Mouse (Mus musculus): ENCODE results near the gene Drd1. TPM values are rescaled to one million over a fixed set of nuclear protein-coding genes. Genes with fewer than 3 reads are reported as not detected.

Drd1 gene
- polyA plus RNA-seq, 3 experiments from 2014 or later: 0.09 TPM; not detected in 2

DNA sequence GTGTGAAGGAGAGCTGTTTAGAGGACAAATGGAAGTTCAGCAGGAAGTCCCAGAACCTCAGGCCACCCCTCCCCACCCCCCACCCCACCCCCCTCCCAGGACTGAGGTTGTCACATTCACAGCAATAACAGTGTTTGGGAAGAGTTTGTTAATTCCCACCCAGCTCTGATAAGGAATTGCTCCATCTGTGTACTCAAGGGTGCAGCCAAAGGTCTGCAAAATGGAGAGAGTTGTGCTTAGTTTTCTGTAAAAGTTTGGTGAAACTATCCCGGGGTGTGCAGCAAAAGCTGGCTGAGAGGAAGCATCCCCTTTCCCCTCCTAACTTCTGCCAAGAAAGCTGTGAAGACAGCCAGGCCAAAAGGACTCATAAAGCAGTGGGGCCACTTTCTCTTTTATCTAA, 17.6 kb upstream of the Drd1 start:
- no peak for ATAC-seq

DNA sequence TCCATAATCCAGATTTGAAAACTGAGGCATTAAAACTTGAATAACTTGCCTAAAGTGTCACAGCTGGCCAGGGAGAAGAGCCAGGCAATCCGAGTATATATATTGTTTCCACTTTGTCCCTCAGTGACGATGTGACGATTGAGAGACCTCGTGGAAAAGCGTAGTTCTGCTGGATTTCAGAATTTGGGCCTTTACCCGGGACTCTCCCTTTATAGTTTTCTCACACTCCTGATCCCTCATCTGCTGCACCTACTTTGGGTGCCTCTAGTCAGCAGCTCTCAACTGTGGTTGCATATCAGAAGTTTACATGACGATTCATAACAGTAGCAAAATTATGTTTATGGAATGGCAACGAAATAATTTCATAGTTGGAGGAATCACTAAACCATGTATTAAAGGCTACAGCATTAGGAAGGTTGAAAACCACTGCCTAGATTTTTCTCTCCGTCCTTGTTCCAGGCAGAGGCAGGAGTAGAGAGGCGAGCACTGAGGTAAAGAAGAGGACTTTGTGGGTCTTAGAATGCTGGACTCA, 17.1 kb upstream of the Drd1 start:
- peak; percentile 29 for ATAC-seq

DNA sequence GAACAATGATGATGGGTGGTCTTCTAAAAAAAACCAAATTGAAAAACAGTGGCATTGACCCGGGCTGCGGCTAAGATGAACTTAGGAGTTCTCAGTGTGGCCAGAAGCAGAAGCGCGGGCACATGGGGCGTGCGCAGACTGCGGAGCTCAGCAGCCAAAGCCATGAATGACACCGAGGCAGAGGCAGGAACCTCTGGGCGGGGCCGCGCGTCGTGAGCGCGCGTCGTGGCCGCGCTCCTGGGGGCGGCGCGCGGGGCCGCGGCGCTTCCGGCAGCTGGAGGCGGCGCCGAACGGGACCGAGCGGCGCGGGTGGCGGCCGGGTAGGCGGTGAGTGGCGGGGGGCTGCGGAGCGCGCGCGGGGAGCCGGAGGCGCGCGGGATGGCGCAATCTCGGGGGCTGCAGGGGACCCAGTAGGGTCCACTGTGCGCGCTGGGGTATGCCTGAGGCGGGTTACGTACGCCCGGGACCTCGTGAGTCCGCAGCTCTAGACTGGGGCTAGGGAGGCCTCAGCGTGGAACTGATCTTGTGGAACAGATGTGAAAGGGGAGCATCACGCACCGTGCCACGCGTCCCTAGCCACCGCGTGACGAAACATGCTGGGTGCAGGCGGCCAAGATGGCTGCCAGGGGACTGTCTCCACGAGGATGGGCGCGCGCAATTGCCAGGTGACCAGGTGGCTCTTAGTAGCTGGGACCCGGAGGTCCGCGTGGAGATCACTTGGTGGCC, 16.3 kb upstream of the Drd1 start, which contains the start of gene Sfxn1:
Gene Sfxn1, plus strand, starts transcription at position 264 of the 726 bp plus-strand sequence.
- peak; percentile 85 for ATAC-seq

DNA sequence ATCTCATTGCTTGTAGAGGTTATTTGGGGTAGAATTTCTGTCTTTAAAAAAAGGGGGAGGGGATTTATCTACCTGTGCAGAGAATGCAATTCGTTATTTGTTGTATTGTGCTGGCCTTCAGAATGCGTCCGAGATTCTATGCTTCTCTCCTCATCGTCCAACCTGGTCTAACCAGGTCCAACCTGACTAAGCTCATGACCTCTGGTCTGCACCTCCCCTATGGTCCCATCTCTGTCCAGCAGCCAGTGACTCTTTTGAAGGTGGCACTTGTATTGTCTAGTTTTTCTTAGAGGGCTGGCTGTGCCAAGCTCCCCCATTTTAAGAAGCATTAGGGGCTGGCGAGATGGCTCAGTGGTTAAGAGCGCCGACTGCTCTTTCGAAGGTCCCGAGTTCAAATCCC, 15.5 kb upstream of the Drd1 start:
- no peak for ATAC-seq

DNA sequence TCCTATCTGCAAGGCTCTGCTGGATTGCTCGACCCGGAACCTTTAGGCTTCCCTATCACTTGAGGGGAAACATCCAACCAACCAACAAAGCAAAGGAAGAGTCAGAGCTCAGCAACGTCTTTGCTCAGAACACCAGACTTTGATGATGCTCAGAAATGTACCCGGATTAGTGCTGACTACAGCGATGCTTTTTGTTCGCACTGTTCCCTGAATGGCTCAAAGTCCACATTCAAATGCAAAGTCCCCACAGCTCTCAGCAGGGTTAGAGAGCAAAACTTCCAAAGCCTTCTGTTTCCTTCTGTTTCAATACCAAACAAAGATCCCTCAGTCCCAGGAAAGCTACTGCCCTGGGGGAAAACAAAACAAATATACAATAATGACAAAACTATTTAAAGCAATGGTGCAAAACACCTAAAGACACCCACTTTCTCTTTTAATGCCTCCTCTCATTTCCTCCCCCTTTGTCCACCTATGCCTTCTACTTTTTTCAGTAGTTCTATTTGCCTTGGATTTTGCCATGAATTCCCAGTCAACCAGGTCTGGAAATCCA, 12.2 kb upstream of the Drd1 start:
- no peak for ATAC-seq

DNA sequence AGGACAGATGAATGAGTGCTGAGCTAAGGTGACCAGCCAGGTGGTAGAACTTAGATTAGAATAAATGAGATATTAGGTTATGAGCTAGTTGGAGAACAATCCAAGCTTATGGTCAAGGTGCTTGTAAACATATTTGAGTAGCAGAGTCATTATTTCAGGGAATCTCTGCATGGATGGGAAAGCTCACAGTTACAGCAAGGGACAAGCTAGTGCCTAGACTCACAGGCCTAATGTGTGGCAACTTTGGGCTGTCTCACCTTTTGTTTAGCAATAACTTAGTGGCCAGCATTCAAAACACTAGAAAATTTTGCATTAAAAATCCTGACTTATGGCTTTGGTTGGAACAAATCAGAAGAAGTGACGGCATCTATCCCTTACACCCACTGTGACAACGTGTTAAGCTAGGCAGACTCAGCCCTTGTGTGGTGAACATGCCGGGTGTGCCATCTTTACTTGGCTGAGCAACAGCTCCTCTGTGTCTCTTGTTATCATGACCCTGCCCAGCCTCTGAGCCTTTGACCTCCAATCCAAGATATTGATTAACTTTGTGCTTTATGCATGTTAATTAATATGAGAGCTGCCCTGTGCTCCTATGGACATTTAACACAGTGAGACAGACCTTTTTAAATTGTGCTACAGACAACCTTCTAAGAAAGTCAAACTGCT, 10.7 kb upstream of the Drd1 start:
- no peak for ATAC-seq

DNA sequence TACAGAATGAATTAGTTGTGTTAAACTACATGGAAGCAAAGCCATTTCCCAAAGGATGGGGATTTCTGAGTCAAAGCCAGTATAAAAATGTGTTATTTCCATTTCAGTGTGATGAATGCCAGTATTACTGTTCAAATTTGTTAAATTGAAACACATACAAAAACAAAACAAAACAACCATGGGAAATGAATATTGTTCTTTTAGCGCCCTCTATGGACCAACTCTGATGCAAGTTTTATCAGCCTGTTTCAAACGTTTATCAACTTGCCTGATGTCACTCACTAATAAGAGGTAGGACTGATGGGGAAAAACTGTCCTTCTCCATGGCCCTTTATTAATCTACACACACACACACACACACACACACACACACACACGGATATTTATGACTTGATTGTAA, 7.8 kb upstream of the Drd1 start:
- ATAC-seq: no peak

DNA sequence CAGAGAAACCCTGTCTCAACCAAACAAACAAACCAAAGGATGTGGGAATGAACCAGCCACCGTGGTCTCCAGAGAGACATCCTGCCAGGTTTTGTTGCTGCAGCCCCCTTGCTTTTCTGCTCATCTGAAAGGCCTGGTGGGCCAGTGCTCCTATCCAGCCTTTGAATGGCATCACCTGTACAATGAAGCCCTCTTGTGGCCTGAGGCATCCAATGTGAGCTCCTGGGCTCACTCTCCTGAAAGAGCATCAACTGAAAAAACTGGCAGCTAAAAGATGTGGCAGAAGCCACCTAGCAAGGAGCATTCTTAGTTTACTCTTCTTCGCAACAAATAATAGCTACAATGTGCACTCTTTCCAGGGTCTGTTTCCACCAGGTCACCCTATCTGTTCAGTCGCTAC, 6.6 kb upstream of the Drd1 start:
- no peak for ATAC-seq

DNA sequence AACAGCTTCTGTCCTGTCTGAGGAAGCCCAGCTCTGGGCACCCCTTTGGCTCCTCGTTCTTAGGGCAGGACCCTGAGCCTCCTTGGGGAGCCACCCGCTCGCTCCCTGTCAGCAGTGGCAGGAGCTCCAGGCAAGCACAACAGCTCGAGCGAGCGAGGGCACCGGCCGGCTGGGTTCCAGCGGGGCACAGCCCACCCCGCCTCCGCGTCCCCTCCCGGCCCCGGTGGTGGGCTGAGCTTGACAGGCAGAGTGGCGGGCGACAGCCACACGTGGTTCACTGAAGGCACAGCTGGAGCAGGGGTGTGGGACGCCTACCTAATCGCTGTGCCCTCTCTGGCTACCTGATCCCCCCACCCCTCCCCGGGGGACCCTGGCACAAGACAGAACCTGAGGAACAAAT, 543 bp downstream of the Drd1 start:
- no peak for ATAC-seq

DNA sequence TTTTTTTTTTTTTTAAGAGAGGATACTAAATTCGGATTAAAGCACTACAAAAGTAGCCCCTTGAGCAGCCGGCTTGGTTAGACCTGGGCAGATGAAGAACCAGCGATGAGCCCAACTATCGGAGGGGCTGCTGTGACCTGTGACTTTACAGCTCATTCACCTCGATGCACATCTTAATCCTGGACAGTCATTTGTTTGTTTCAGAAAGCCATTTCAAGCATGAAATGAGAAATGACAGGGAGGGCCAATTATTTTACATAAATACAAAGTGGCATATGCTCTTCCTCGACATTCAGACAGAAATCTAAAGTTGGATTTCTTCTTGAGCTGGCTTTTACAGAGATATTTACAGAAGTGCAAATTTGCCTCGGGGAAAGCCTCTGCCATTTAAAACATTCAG, 3.9 kb downstream of the Drd1 start:
- no peak for ATAC-seq

DNA sequence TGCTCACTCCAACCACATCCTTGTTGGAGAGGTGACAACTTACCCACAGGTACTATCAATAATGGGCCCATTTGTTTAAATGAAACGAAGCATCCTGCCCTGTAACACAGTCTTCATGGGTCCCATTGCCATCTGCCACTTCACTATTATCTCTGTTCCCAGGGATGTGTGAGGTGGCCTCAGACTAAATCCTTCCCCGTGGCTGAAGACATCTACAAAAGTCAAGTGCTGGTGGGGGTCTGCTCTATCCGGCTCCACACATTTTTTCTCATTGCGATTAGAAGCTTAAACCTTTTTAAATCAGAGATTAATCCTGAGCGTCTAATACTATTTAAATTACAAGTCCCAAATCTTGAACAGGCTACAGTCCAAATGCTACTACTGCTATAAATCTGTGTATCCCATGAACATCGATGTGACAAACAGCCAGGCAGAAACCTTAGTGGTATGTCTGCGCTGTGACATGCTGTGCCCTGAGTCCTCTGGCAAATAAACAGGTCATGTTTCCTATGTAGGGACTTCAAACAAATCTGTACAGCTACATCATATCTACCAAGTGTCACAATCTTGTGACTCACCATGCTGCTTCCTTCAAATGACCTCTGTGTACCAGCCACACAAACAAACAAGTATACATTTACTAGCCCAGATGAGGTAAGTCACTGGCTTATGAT, 6.7 kb downstream of the Drd1 start:
- ATAC-seq: no peak

DNA sequence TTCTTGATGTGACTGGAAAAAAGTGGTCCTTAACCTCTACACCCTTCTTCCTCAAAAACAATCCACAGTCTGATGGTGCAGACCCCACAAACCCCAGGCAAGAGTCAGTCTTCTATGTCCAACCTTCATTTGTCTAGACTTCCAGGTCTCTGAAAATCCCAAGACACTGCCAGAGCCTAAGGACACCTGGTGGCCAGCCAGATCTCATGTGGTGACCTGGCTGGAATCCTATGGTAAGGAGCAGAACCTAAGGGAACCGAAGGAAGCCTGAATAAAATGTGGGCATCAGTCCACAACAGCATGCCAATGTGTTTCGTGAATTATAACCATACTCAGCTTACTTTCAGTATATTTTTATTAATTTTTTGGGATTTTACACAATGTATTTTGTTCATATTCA, 15.2 kb downstream of the Drd1 start:
- no peak for ATAC-seq

DNA sequence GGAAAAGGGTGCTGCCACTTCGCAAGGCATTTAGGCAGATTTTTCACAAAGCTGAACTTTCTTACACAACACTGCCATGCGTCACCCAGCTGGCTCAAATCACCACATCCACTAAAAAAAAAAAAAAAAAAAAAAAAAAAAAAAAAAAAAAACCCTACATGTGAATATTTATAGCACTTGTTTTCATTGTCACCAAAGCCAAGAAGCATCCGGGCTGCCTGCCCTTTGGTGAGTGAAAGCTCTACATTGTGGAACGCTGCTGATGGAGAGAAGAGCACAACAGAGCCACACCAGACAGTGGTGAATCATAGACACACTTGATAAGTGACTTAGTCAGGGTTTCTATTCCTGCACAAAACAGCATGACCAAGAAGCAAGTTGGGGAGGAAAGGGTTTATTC, 17.6 kb downstream of the Drd1 start:
- ATAC-seq: no peak

DNA sequence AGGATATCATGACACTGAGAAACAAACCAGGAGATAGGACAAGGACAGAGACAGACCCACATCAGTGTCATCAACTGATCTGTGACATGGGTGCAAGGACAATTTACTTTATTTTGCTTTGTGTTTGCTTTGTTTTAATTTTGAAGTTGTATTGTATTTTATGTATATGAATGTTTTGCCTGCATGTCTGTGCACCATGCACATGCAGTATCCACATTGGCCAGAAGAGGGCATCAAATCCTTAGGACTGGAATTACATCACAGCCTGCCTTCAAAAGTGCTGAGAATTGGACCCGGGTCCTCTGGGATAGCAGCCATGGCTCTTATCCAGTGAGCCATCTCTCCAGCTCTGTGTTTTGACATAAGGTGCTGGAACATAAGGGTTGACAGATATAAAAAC, 20.0 kb downstream of the Drd1 start:
- ATAC-seq: no peak

DNA sequence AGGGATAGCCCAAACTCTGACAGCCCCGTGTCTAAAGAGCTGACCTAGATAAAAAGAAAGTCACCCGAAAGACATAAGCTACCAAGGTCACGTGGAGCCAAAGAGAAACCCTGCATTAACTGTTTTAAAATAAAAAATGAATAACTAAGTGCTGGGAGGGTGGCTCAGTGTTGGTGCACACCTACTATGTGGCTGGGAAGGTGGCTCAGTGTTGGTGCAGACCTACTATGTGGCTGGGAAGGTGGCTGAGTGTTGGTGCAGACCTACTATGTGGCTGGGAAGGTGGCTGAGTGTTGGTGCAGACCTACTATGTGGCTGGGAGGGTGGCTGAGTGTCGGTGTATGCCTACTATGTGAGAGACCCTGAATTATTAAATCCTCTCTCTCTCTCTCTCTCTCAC, 21.9 kb downstream of the Drd1 start:
- no peak for ATAC-seq

DNA sequence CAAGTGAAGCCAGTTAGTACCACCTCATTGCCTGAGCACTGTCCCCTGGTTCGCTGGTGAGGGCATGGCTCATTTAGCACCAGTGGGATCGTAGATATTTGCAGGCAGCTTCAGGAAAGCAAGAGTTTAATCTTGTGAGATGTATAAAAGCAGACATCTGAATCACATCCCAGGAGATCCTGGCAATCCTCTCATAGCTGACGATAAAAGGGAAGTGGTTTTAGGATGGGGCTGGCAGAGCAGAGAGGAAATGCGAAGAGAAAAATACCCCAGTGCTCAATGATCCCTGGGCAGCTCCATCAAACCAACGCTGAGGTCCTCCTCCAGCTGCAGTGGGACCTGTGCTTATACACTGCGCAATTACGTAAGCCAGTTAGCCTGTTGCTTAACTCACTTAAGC, 28.4 kb downstream of the Drd1 start:
- ATAC-seq: no peak

DNA sequence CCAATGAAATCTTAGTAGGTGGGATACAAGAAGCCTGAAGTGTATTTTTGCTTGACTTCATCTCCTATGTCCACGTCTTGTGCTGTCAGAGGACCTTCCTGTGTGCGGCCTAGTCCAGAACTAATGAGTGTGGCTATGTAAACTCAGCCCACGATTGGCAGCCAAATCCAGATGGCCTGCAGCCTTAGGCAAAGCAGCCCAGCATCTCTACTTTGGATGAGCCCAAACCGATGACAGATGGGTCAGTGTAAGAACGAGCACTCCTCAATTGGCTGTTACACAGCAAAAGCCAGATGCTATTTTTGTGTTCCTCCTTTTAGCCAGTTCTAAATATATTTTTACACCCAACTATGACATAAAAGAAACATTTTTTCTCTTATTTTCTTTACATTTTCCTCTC, 32.2 kb downstream of the Drd1 start:
- ATAC-seq: no peak

DNA sequence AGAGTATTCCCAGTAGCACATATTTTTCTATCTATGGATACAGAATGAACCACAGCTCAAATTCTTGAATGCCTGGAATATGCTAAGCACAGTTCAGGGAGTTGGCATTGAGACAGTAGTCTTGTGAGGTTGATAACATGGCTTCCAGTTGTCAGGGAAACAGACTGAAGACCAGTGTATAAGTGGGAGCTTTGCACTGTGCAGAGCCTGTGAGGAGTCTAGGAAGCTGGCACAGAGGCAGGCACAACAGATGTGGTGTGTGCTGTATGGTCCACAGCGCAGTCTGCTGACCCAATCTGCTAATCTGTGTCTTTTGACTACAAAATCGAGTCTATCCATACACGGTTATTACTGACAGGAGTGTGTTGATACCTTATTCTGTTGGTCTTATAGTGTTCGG, 46.8 kb downstream of the Drd1 start:
- ATAC-seq: no peak

Other genes with a start within 250 kb of the Drd1 start
- 10 to 100 TPM; 45.6 to 67.6 (median 47.3) TPM for gene Sfxn1, start 16.2 kb upstream of the Drd1 start, polyA plus RNA-seq (2017; shearing (Covaris generic))
- 10 to 100 TPM in 2 of 3 experiments, 1 to 10 TPM in 1; 8.5 to 13.7 (median 12.3) TPM for gene Hrh2, start 136.4 kb upstream of the Drd1 start, polyA plus RNA-seq (2017; shearing (Covaris generic))

Data from inflammation-experienced regulatory T-cells, adult 6 months (primary cell).